Mouse (Mus musculus): Measurements from ENCODE around the gene Sept11. TPM values are rescaled to one million over a fixed set of nuclear protein-coding genes. Genes with fewer than 3 reads are reported as not detected.

Gene Sept11
- polyA plus RNA-seq (2014; fragmentation: Nextera tagmentation; extraction: Ambion mirVana), result 236 and 261 TPM in 2 replicates

DNA sequence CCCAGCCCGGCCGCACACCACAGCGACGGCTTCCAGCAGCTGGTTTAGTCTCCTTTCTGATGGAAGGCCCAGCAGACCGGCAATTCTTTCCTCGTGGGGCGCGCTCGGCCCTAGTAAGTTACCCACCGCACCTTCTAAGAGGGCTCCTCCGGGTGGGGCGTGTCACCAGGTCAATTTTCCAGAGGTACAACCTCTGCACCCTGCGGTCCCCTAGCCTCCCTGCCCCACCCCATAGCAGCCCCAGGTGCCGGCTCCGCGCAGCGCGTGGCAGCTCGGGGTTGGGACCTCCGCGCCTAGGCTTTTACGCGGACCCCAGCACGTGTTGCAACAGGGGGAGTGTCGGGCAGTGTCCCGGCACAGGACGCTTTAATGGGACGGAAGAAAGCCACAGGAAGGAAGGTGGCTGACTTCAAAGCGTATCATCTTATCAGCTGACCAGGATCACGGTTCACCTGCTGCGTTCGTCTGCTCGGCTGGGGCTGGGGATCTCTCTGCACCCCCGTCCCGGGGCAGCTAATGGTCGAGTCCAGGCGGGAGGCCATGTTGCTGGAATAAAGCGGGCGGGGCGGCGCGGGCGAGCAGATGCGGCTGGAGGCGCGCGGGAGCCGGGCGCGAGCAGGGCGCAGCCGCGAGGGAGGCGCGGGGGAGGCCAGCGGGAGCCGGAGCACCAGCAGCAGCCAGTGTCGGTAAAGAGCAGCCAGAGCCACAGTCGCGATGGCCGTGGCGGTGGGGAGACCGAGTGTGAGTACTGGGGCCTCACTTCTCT is at the start of gene Sept11:
TSS of gene Sept11 (plus strand) at position 581 of the 766 bp plus-strand sequence.
- Histone ChIP-seq H3K9me3 (replicated peaks; ENCODE audit: control insufficient read depth, low read length) (no peaks in the 10 kb centered on the region), H3K9ac (replicated peaks; ENCODE audit: low read length) (peak within 1 kb of the TSS; percentile 96), H3K4me1 (ENCODE audit: control insufficient read depth, insufficient read depth, low read length) (peaks cover 2% of the 10 kb centered on the region; the same call in 1 of the 2 replicates), H3K4me2 (ENCODE audit: low read depth, low read length) (peak within 1 kb of the TSS; percentile 92), H3K36me3 (replicated peaks; ENCODE audit: control insufficient read depth, insufficient read depth, low read depth, low read length) (no peaks in the 10 kb centered on the region), H3K4me3 (ENCODE audit: low read depth, low read length) (peak within 1 kb of the TSS; percentile 76), H3K27me3 (ENCODE audit: control insufficient read depth, insufficient read depth, low read length) (no peaks in the 10 kb centered on the region), H3K27ac (replicated peaks; ENCODE audit: low read depth, low read length) (peak within 1 kb of the TSS; percentile 89)
- peak; percentile 91 for DNase-seq (ENCODE audit: low spot score)
- ATAC-seq (replicated peaks; ENCODE audit: insufficient number of reproducible peaks, low FRiP score, low TSS enrichment, low read depth), result peak; percentile 91
- under 1% methylated on average over 63 of the region's 63 CpGs for WGBS

DNA sequence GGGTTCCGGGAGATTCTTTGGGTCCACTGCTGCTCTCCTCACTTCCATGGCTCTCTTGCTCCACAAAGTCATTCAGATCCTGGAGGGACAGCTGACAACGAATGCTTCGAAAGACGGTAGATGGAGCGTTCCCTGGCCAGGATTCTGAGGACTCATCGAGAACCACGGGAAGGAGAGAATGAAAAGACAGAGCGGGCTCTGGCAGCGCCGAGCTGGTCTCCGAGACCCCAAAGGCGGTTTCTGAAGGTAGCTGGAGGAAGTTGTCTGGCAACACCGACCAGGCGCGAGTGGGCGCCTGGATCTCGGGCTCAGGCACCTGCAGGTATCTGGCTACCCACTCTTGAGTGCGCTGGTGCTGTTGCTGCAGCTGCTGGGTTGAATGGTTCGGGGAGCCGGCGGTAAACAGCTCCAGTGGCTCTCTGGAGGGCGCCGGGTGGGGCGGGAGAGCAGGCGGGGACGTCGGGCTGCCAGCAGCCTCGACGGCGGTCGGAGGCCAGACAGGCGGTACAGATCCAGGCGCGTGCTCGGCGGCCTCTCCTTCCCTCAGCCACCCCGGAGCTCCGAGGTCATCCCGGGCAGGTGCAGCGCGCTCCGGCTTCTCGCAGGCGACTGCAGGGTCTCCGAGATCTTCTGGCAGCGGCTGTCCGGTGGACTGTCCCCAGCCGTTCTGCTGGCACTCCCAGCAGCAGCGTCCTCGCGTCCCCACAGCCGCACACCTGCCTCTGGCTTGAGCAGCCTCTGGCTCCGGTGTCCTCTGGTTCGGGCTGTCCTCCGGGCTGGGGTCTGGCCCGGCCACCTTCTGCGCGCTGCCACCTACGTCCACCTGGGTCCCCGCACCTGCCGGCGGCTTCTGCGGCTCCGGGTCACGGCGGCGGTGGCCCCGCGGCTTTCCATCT is 49.3 kb upstream of the Sept11 start:
- H3K4me2 ChIP-seq (ENCODE audit: low read depth, low read length), result peak overlapping the region; percentile 98
- DNase-seq (ENCODE audit: low spot score), result no peak
- H3K9me3 ChIP-seq (replicated peaks; ENCODE audit: control insufficient read depth, low read length), result no peaks in the 10 kb centered on the region; the same call in 1 of the 2 replicates
- H3K4me1 ChIP-seq (ENCODE audit: control insufficient read depth, insufficient read depth, low read length), result peaks cover 7% of the 10 kb centered on the region; the same call in 1 of the 2 replicates
- no peak overlapping the region for H3K27ac ChIP-seq (replicated peaks; ENCODE audit: low read depth, low read length)
- H3K4me3 ChIP-seq (ENCODE audit: low read depth, low read length), result peak overlapping the region; percentile 48
- no peak for ATAC-seq (replicated peaks; ENCODE audit: insufficient number of reproducible peaks, low FRiP score, low TSS enrichment, low read depth)
- peaks cover 37% of the 10 kb centered on the region for H3K27me3 ChIP-seq (ENCODE audit: control insufficient read depth, insufficient read depth, low read length)
- 2% methylated on average over 59 of the region's 69 CpGs for WGBS
- H3K9ac ChIP-seq (replicated peaks; ENCODE audit: low read length), result peak overlapping the region; percentile 28
- H3K36me3 ChIP-seq (replicated peaks; ENCODE audit: control insufficient read depth, insufficient read depth, low read depth, low read length), result no peaks in the 10 kb centered on the region

GRCm38 (mm10) chr5:93044584-93045370 is 48.5 kb upstream of the Sept11 start, which contains the start of gene Sowahb:
Gene Sowahb, minus strand, starts transcription at chr5:93045022.
- 1% methylated on average over 68 of the region's 68 CpGs for whole genome bisulfite sequencing
- Histone ChIP-seq H3K27ac (replicated peaks; ENCODE audit: low read depth, low read length) (no peak within 1 kb of the TSS), H3K36me3 (replicated peaks; ENCODE audit: control insufficient read depth, insufficient read depth, low read depth, low read length) (no peaks in the 10 kb centered on the region), H3K4me3 (ENCODE audit: low read depth, low read length) (peak within 1 kb of the TSS; percentile 48), H3K4me2 (ENCODE audit: low read depth, low read length) (peak within 1 kb of the TSS; percentile 98), H3K9ac (replicated peaks; ENCODE audit: low read length) (peak within 1 kb of the TSS; percentile 44), H3K9me3 (replicated peaks; ENCODE audit: control insufficient read depth, low read length) (no peaks in the 10 kb centered on the region; the same call in 1 of the 2 replicates), H3K27me3 (ENCODE audit: control insufficient read depth, insufficient read depth, low read length) (peaks cover 37% of the 10 kb centered on the region), H3K4me1 (ENCODE audit: control insufficient read depth, insufficient read depth, low read length) (peaks cover 7% of the 10 kb centered on the region; the same call in 1 of the 2 replicates)
- DNase-seq (ENCODE audit: low spot score) (peak; percentile 60), ATAC-seq (replicated peaks; ENCODE audit: insufficient number of reproducible peaks, low FRiP score, low TSS enrichment, low read depth) (peak; percentile 63)

DNA sequence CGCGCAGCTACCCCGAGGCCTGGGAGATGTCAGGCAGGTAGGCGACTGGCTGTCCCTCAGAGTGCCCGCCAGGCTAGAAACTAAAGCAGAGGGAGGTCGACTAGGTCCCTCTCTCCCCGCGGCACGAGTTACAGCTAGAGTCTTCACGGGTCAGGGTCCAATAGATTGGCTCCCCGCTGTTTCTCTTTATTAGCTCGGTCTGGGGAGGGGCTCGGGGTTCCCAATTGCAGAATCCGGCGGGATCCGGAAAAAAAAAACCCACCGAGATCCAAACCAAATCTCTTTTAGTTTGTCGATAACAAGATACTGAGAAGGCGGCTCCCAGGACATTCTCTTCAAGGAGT is 47.9 kb upstream of the Sept11 start:
- ATAC-seq (replicated peaks; ENCODE audit: insufficient number of reproducible peaks, low FRiP score, low TSS enrichment, low read depth) (no peak), DNase-seq (ENCODE audit: low spot score) (no peak)
- under 1% methylated on average over 19 of the region's 19 CpGs for WGBS
- no peaks in the 10 kb centered on the region for H3K36me3 ChIP-seq (replicated peaks; ENCODE audit: control insufficient read depth, insufficient read depth, low read depth, low read length)
- H3K27me3 ChIP-seq (ENCODE audit: control insufficient read depth, insufficient read depth, low read length), result peaks cover 37% of the 10 kb centered on the region
- peaks cover 7% of the 10 kb centered on the region; the same call in 1 of the 2 replicates for H3K4me1 ChIP-seq (ENCODE audit: control insufficient read depth, insufficient read depth, low read length)
- H3K27ac ChIP-seq (replicated peaks; ENCODE audit: low read depth, low read length), result no peak overlapping the region
- H3K4me3 ChIP-seq (ENCODE audit: low read depth, low read length), result peak overlapping the region; percentile 48
- H3K4me2 ChIP-seq (ENCODE audit: low read depth, low read length), result peak overlapping the region; percentile 98
- peak overlapping the region; percentile 44; the same call in 1 of the 2 replicates for H3K9ac ChIP-seq (replicated peaks; ENCODE audit: low read length)
- no peaks in the 10 kb centered on the region; the same call in 1 of the 2 replicates for H3K9me3 ChIP-seq (replicated peaks; ENCODE audit: control insufficient read depth, low read length)

- H3K4me1 ChIP-seq (ENCODE audit: control insufficient read depth, insufficient read depth, low read length), result peaks cover 7% of the 10 kb centered on the region; the same call in 1 of the 2 replicates
- no peak for DNase-seq (ENCODE audit: low spot score)
- no peak overlapping the region for H3K4me3 ChIP-seq (ENCODE audit: low read depth, low read length)
- H3K4me2 ChIP-seq (ENCODE audit: low read depth, low read length), result no peak overlapping the region
- H3K9me3 ChIP-seq (replicated peaks; ENCODE audit: control insufficient read depth, low read length), result no peaks in the 10 kb centered on the region; the same call in 1 of the 2 replicates
- H3K27ac ChIP-seq (replicated peaks; ENCODE audit: low read depth, low read length), result no peak overlapping the region
- H3K36me3 ChIP-seq (replicated peaks; ENCODE audit: control insufficient read depth, insufficient read depth, low read depth, low read length), result no peaks in the 10 kb centered on the region
- H3K27me3 ChIP-seq (ENCODE audit: control insufficient read depth, insufficient read depth, low read length), result peaks cover 37% of the 10 kb centered on the region
- 29% methylated on average over 5 of the region's 5 CpGs for WGBS
- H3K9ac ChIP-seq (replicated peaks; ENCODE audit: low read length), result no peak overlapping the region
- ATAC-seq (replicated peaks; ENCODE audit: insufficient number of reproducible peaks, low FRiP score, low TSS enrichment, low read depth), result no peak
Observed at GRCm38 (mm10) chr5:93046306-93046845, 46.9 kb upstream of the Sept11 start.

- Histone ChIP-seq H3K36me3 (replicated peaks; ENCODE audit: control insufficient read depth, insufficient read depth, low read depth, low read length) (no peaks in the 10 kb centered on the region), H3K9ac (replicated peaks; ENCODE audit: low read length) (no peak overlapping the region), H3K4me2 (ENCODE audit: low read depth, low read length) (no peak overlapping the region), H3K27ac (replicated peaks; ENCODE audit: low read depth, low read length) (no peak overlapping the region), H3K4me1 (ENCODE audit: control insufficient read depth, insufficient read depth, low read length) (peaks cover 7% of the 10 kb centered on the region; the same call in 1 of the 2 replicates), H3K4me3 (ENCODE audit: low read depth, low read length) (no peak overlapping the region), H3K9me3 (replicated peaks; ENCODE audit: control insufficient read depth, low read length) (no peaks in the 10 kb centered on the region), H3K27me3 (ENCODE audit: control insufficient read depth, insufficient read depth, low read length) (peaks cover 21% of the 10 kb centered on the region)
- no peak for ATAC-seq (replicated peaks; ENCODE audit: insufficient number of reproducible peaks, low FRiP score, low TSS enrichment, low read depth)
- DNase-seq (ENCODE audit: low spot score), result no peak
- 67% methylated on average over 13 of the region's 13 CpGs for WGBS
Observed at GRCm38 (mm10) chr5:93048481-93049240, 44.6 kb upstream of the Sept11 start.

DNA sequence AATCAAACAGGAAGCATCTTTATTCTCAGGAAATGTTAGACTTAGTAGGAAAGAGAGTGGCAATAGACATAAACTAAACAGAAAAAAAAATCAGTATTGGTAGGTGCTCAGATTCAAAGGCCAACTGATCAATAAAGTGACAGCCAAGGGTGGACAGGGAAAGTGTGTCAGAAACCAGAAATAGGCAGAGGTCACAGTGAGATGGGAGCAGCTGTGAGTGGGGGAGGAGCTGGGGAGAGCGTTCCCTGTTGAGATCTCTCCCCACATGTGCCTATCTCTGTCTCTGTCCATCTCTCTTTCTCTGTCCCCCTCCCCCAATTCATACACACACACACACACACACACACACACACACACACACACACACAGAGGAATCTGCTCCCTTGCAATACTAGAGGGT is 43.3 kb upstream of the Sept11 start:
- Histone ChIP-seq H3K9me3 (replicated peaks; ENCODE audit: control insufficient read depth, low read length) (no peaks in the 10 kb centered on the region), H3K27me3 (ENCODE audit: control insufficient read depth, insufficient read depth, low read length) (peaks cover 8% of the 10 kb centered on the region), H3K36me3 (replicated peaks; ENCODE audit: control insufficient read depth, insufficient read depth, low read depth, low read length) (no peaks in the 10 kb centered on the region), H3K9ac (replicated peaks; ENCODE audit: low read length) (no peak overlapping the region), H3K4me3 (ENCODE audit: low read depth, low read length) (no peak overlapping the region), H3K27ac (replicated peaks; ENCODE audit: low read depth, low read length) (no peak overlapping the region), H3K4me2 (ENCODE audit: low read depth, low read length) (no peak overlapping the region), H3K4me1 (ENCODE audit: control insufficient read depth, insufficient read depth, low read length) (no peaks in the 10 kb centered on the region)
- whole genome bisulfite sequencing, result 78% methylated on average over 1 of the region's 1 CpGs
- DNase-seq (ENCODE audit: low spot score) (no peak), ATAC-seq (replicated peaks; ENCODE audit: insufficient number of reproducible peaks, low FRiP score, low TSS enrichment, low read depth) (no peak)

All from embryonic facial prominence, embryonic 11.5 days (tissue).